Mouse (Mus musculus) E14TG2a.4 (cell line): ENCODE measurements at regions not wholly inside any gene's neighbourhood (a gene's known extent, or its start where the extent isn't known, plus 50 kb on each side); places are given as distances from the start of the nearest gene placed in this dataset.

ENCODE experiments used
- CTCF ChIP-seq: conservative IDR thresholded peaks from 2 replicates; pipeline ENCODE4 v1.5.1; 2014; ENCODE audit warnings: low read length
- NANOG ChIP-seq: IDR thresholded peaks from 2 replicates; pipeline ENCODE4 v1.6.1; 2014; ENCODE audit warnings: borderline replicate concordance, low read length, mixed read lengths
- POU5F1 ChIP-seq: IDR thresholded peaks from 2 replicates; pipeline ENCODE4 v1.6.1; 2014; ENCODE audit warnings: low read length, borderline replicate concordance

- TF ChIP-seq CTCF (no peak), POU5F1 (no peak), NANOG (no peak)
Measured at GRCm38 (mm10) chr3:135032483-135032882, 179.9 kb upstream of the Cenpe start.
